Mouse (Mus musculus): ENCODE measurements around the gene Traf3.

The Traf3 gene

DNA sequence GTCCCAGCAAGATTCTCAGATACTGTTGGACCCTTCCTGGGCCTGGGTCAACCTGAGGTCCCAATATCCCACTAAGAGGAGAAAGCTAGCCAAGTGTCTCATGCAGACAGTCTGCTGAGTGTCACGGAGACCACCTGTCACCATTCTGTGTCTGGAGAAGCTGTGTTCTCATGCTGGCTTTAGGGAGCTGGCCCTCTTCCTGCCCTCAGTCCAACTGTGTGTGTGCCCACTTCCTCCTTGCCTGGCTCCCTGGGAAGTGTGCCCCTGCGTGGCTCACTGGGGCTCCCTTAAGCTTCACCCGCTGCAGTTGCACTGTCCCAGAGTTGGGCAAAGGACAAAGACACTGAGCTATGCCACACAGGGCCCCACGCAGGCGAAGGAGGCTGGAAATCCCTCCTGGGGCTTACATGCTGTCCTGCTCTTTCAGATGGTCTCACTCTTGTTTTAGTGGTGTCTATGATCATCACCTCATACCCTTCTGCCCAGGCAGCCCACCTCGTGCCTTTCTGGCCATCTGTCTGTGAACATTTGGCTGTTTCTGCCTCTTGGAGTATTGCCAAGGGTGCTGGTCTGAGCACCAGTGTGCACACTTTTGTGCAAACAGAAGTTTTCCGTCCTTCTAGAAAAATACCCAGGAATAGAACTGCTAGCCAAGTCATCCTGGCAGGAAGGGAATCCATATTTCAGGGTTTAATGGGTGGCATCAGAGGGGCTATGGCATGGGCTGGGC lies 13.0 kb upstream of the Traf3 start:
- DNase-seq (ENCODE audit: extremely low read depth, low read depth, low spot score) = no peak

DNA sequence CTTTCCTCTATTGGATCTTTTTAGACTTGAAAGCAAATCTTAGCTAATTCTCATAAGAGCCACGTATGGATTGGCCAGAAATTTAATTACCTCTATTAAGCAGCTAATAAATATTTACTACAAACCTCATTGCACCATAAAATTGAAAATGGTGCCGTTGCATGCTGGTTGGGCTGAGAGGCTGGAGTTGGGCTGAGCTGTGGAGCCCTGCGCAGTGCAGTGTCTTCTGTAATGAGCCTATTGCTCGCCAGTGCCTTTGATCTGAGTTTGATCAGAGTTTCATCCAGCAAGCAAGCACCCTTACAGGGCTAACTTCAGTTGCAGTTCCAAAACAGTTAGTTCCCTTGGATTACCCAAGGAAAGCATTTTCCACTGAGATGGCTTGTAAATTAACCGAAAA lies 12.2 kb upstream of the Traf3 start:
- no peak for DNase-seq (ENCODE audit: extremely low read depth, low read depth, low spot score)

DNA sequence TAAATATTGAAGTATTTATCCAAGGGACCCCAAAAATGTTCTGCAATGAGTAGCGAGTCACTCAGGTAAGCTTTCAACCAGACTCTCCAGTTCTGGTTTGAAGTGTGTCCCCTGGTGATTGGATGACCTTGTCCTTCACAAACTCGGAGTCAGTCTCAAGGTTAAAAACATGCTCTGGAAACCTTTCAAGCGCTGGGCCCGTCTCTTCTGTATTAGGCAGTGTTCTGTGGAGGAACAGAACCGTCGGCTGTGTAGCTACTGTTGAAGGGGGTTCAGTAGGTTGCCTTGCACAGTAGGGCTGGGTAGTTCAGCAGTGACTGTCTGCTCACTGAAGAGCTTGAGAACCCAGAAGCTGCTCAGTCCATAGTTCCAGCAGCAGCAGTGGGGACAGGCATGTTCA lies 11.5 kb upstream of the Traf3 start:
- no peak for DNase-seq (ENCODE audit: extremely low read depth, low read depth, low spot score)

DNA sequence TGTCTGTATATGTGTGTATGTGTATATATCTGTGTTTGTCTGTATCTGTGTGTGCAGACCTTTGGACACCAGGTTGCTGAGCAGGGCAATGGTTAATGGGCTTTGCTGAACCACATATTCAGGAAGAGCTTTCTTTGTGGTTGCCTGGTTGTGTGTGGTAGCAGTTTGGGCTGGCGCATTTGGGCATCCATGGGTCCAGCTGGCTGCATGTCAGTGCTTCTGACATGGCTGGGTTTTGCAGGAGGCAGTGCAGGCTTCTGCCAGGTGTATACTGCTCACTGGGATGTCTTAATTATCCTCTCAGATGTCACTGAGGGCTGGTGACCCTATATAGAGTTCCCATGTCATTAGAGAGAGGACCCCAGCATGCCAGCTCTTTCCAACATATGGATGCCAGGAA lies 10.4 kb upstream of the Traf3 start:
- no peak for DNase-seq (ENCODE audit: extremely low read depth, low read depth, low spot score)

DNA sequence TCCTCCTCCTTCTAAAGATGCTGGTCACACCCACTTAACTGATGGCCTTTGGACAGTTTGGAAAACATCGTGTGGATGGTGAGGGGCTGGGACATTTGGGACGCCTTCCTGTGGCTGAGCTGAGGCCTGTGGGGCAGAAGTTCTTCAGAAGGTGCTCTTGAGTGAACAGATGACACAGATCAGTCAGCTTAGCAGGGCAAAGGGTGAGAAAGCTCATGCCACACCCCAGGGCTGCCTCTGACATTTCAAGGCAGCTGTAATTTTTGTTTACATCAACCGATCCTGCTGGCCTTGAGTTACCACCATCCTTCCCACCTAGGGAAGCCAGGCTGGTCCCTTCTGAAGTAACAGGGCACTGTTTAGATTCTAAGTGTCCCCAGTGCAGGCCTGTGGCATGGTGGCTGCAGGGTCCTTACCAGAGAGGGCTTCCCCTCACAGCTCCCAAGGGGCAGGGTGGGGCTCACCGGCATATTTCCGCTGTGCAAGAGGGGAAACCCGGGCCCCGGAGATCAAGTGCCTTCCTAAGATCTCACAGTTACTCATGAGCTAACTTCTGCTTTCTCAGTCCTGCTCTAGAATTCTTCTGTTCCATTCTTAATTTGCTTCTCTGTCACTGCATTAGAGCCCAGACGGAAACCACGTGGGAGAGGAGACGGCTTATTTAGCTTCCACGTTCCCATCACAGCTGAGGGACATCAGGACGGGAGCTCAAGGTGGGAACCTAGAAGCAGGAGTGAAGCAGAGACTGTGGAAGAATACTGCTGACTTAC lies 6.3 kb upstream of the Traf3 start:
- DNase-seq (ENCODE audit: extremely low read depth, low read depth, low spot score) = no peak

DNA sequence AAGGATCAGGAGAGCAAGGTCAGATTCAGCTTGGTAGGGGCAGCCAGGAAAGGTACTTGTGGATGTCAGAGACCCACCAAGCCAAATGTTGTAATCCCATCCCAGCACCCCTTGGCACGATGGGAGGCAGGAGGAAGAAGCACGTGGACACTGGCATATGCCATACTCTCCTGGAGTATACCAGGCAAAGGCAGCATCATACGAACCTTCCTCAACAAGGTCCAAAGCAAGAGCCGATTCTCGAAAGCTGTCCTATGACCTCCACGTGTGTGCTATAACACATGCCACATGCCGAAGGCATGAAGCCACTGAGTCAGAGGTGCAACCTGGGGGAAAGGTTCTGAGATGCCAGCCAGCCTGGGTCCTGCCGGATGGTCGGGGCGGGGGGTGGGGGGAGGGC lies 5.3 kb upstream of the Traf3 start:
- DNase-seq (ENCODE audit: extremely low read depth, low read depth, low spot score) = no peak

DNA sequence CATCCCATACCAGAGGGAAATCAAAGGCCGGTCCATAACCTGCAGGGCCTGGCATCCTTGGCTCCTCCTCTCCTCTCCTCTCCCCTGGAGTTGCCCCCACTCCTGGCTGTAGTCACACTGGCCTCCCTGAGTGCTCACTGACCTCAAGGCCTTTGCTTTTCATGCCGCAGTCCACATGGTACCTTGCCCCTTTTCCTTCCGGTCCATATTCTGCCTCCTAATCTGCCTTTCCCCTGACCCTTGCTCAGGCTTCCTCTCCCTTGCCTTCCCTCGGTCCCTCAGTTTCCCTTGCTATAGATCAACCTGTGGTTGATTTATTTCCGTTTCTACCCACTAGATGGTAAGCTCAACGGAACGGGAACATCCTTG lies 4.2 kb upstream of the Traf3 start:
- DNase-seq (ENCODE audit: extremely low read depth, low read depth, low spot score) = no peak

DNA sequence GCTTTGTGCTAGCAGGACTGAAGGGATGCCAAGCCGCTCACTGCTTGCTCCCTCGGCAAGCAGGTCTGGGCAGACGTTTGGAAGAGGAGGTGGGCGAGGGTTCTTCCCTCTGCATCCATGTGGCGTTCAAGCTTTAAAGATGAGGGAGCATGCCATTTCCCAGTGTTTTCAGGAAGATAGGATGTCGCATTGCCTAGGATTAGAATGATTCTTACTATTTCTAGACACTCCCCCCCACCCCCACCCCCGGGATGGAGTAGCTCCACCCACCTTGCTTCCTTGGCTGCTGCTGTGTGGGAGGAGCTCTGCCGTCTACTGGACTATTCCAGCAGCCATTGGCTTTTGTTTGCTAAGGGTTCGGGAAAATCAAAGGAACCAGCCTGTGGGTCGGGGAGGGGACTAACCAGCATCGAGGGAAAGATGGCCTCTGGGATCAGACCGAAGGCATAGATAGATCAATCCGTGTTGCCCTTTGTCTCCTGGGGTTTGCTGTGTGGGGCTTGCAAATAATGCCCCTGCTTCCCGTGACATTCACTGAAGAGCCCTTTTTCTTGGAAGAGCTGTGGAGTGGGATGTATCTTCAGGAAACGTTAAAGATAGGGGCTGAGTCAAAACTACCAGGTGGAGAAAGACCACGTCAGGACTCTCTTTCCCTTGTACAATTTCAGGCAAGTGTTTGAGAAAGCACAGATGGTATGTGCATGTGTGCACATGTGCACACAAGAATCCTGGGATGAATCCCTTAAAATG lies 3.7 kb upstream of the Traf3 start:
- DNase-seq (ENCODE audit: extremely low read depth, low read depth, low spot score) = no peak

DNA sequence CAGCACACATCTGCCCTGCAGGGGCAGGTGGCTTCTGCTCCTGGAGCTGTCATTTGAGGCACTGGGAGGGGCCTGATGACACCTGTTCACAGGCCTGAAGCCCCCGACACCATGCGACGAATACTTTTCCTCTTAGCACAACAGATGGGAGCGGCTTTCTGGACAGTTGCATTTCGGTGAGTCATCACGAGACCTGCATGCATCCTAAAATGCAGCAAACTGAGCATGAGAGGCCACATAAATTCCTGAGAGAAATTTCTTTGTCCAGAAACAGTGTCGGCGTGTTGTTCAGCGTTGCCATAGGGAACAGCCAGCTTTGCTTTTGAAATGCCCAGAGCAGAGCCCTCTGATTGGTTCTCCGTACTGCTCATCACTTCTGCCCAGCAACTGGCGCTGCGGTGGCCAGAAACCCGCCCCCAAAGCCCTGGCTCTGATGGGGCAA lies 1.8 kb upstream of the Traf3 start:
- DNase-seq (ENCODE audit: extremely low read depth, low read depth, low spot score) = peak; percentile 30

DNA sequence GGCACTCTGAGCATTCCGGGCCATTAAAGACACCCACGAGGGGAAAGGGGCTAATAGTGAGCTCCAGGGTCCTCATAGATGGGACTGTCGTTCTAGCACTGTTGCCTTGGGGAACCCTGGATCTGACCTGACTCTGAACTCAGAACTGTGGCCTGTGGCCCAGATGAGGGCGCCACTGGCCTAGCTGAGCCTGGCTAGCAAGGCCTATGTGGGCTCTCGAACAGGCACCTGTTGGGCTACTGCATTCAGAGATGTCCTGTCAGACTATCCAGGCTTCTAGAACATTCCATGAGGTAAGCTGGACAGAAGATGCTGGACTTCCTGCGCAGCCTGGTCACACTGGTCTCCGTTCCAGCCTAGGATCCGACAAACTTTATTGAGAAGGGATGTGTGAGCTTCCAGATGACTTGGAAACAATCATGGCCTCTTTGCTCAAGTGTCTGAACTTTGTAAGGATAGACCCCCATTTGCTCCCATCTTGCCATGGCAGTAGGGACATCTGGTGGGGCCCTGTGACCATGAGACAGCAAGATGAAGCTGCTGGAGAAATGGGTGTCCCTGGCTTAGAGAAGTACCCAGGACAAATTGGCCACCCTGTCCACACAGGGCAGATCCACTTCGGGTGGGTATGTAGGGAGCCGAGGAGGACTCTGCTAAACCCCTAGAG lies 891 bp upstream of the Traf3 start:
- no peak for DNase-seq (ENCODE audit: extremely low read depth, low read depth, low spot score)

DNA sequence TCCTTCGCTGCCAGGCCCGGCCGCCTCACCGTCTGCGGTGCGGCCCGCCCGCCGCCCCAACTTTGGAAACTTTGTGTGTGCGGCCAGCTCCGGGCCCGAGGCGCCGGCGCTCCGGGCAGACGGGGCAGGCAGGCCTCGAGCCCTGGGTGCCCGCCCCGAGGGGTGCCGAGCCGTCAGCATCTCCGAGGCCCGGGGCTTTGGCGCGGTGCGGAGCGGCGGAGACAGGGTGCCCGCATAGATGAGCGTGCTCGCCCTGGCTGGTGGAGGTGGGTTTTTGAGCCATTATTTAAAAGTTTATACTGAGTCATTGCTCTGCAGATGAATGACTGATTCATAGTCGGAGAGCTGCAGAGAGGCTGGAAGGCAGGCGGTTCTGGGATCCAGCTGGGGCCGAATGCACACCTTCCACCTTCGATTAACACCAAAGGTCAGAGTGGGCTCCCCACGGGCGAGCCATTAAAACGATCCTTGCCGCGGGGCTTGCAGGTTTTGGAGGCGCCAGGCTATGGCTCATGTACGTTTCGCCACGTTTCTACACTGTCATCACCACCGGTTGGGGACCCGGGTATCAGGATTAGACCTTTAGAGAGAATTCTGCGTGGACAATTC lies 615 bp downstream of the Traf3 start:
- DNase-seq (ENCODE audit: extremely low read depth, low read depth, low spot score) = no peak

DNA sequence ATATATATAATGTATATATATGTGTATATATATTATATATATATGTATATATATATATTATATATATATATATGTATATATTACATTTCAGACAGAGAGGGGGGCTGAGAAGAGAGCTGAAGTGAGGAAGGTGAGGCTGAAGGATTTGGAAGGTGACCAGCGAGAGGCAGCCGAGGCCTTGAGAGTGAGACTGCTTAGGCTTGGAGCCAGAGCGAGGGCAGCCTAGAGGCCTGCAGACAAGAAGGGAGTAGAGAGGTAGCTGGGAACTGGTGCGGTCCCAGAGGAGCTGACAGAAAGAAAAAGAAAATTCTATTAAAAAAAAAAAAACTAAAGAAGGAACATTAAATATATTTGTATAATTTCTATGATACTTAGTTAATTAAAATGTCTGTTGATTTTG lies 2.7 kb downstream of the Traf3 start:
- DNase-seq (ENCODE audit: extremely low read depth, low read depth, low spot score) = no peak

DNA sequence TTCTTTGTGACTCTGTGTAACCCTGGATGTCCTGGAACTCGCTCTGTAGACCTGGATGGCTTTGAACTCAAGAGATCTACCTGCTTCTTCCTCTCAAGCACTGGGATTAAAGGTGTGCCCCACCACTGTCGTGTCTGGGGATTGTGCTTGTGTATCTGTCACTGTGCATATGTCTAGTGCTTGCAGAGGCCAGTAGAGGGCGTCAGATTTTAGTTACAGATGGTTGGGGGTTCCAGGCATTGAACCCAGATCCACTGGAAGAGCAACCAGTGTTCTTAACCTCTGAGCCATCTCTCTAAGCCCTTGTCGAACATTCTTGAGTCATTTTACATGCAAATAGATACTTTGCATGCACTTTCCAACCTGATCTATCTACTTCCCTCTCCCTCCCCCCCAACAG lies 12.6 kb downstream of the Traf3 start:
- DNase-seq (ENCODE audit: extremely low read depth, low read depth, low spot score) = no peak

DNA sequence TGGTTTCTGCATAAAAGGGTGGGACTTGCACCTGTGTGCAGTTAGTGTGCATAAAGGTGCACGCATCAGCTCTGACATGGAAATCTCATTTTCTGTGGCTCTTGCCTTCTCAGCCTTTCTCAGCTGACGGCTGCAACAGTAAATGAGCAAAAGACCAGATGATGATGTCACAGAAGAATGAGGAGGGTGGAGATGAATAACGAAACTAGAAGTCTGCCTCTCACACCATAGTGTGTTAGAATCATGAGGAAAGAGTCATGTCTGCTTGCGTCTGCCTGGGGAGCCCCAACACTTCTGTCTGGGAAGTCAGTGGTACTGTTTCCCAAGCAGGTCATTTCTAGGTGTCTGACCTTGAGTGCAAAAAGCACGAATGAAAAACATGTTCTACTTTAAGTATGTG lies 15.7 kb downstream of the Traf3 start:
- no peak for DNase-seq (ENCODE audit: extremely low read depth, low read depth, low spot score)

DNA sequence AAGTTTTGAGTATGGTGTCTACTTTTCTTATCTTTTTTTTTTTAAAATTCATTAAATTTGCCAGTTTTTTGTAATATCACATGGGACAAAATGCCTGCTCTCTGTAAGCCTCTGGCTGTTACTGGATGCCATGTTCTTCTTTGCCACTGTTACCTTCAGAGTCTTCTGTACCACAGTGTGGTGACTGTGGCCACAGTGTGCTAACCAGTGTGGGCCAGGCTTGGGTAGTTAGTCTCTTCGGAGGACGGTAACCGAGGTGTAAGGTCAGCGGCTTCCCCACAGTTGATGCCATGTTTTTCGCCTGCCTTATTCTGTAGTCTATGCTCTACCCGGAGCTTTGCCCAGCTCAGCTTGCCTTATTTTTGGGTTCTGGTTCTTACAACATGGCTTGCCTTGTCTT lies 16.2 kb downstream of the Traf3 start:
- no peak for DNase-seq (ENCODE audit: extremely low read depth, low read depth, low spot score)

DNA sequence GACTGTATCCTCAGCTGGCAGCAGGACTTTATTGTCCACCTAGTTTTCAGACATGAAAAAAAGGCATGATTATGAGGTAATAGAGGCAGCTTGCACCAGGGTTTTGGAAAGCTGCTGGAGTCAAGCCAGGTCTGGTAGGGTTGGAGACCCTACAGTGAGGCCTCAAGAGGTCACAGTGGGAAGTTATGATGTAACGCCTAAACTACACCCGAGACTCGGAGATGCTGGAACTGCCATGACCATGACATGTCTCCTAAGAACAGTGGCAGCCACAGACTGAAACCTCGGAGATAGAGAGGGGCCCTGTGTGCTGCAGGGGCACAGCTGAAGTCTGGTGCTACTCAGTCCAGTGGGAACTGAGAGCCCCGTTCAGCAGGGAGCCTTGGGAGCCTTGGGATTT lies 18.3 kb downstream of the Traf3 start, which contains the start of gene 4930595D18Rik:
4930595D18Rik (minus strand) TSS at position 16 of the 400 bp plus-strand sequence.
- no peak for DNase-seq (ENCODE audit: extremely low read depth, low read depth, low spot score)

DNA sequence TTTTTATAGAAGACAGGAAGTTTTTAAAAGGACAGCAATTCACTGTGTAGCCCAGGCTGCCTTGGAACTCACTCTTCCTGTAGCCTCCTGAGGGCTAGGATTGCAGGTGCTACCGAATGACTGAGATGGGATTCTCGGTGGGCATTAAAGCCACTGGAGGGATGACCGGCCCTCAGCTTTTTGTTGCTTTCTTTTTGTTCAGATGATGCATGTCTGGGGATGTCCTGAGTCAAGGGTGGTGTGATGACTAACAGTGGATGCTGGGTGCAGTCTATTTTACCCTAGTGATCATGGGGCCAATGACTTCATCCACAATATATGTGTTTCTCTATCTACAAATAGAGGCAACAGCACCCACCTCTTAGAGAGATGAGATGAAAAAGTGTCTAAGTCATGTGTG lies 20.8 kb downstream of the Traf3 start:
- no peak for DNase-seq (ENCODE audit: extremely low read depth, low read depth, low spot score)

DNA sequence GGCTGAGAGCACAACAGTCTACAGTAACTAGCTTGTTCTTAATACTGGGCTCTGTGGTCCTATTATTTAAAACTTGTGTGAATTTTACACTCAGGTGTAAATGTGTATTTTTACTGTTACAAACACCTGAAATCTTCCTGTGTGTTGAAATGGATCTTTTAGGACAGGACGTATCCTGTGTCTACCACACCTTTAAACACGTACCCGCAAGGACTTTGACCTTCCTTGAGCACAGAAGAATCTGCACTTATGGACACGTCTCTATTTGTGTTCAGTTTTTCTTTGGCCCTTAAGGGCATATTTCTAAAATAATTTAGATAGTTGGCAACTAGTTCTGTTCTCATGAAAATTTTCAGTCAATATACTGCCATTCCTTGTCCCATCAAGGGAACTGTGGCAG lies 22.1 kb downstream of the Traf3 start:
- DNase-seq (ENCODE audit: extremely low read depth, low read depth, low spot score) = no peak

DNA sequence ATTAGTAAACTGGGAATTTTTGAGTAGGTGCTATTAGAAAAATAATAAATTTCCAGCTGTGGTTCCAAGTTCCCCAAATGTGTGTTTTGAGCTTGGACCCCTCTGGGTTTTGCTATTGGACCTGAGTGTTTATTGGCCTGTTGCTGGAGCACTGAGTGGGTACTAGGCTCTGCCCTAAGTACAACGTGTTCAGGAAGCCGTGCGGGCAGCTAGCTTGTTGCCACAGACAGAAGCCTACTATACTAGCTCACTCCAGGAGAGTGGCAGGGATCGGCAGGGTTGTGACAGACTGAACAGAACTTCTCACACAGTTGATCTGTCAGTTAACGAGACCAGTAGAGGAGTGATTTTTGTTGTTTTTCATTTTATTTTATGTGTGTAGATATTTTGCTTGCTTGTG lies 24.2 kb downstream of the Traf3 start:
- DNase-seq (ENCODE audit: extremely low read depth, low read depth, low spot score) = no peak

DNA sequence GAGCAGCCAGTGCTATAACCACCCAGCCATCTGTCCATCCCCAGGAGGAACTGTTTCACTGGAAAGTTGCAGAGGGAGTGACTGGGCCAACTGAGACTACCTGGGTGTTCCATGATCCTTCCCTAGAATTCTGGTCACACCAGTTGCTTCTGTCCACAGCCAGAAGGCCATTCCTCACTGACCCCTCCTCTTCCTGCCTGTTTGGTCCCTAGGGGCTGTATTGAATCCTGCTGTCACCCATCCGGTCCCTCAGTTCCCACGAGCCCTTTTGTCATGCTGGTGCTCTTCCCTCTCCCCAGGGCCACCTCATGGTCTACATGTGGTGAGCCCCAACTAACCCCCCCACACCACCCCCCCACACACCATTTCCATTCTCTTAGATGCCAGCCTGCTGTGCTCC lies 24.7 kb downstream of the Traf3 start:
- no peak for DNase-seq (ENCODE audit: extremely low read depth, low read depth, low spot score)

DNA sequence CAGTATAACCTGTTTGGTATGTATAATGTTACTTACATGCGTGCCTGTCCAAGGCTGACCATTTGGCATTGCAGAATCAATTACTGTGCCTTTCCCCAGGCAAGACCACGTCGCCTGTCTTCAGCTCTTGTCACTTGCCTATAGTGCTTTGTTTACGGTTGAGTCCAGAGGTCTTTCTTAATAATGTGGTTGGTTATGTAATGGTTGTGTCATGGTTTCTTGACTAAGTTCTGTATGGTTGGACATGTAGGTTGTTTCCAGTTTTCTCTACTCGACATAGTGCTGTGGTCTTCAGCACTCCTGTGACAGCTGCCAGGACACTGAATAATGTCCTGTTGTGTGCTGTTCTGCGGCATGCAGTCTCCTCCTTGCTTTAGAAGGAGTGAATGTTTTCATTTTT lies 26.6 kb downstream of the Traf3 start:
- peak; percentile 21 for DNase-seq (ENCODE audit: extremely low read depth, low read depth, low spot score)
